Mouse (Mus musculus) left cerebral cortex, adult 9 months (tissue): ENCODE measurements around the gene Tbc1d4.
A peak's percentile ranks its signal among the peaks of the same experiment; 100 is the strongest.

Experiments used
- DNase-seq, 2 experiments: peaks; one replicate each; pipeline ENCODE4 v3.0.0; 2022; ENCODE audit warnings: low spot score in 2 of 2

Gene Tbc1d4

DNA sequence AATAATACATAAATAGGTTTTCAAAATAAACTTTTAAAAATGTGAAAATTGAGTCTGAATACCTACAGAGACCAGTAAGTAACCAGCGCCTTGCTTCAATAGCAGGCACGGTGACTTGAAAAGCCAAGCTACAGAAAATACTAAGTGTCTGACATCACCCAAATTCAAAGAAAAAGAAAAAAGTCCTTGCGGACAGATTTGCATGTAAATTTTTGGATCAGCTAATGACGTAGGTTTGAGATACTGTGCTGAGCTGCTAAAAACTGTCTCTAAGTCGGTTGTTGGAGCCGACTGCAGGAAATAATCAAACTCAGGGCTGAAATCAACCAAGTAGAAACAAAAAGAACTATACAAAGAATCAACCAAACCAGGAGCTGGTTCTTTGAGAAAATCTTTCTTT lies 107.1 kb downstream of the Tbc1d4 start:
- no peak for DNase-seq

DNA sequence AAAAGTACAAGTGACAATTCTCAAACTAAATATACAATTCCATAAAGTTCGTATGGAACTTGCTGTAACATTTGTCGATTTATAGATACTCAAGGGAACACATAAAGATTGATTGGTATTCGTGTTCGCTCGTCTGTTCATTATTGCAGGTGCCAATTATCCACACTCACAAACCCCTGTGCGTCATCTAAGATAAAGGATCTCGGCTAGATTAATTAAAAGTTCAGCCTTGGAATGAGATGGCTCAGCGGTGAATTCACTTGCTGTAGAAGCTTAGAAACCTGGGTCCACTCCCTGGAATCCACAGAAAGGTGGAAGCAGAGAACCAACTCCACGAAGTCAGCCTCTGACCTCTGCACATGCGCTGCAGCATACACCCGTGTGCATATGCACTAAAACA lies 107.5 kb downstream of the Tbc1d4 start:
- no peak for DNase-seq

DNA sequence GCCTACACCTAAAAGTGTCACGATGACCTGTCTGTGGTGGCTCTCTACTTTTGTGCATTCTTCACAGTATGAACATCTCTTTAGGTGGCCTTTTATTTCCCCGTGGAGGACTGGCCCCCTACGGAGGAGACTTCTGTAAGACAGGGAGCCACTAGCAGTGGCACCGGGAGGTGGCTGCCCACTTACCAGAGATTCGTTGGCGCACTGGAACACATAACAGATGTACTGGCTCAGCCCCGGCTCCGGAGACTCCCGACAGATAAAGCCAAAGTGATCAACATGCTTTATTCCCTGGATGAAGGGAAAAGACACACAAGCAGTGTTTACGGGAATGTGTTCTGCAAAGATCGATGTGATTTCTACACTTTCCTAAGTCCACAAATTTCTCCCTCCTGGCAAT lies 108.2 kb downstream of the Tbc1d4 start:
- DNase-seq, result no peak

DNA sequence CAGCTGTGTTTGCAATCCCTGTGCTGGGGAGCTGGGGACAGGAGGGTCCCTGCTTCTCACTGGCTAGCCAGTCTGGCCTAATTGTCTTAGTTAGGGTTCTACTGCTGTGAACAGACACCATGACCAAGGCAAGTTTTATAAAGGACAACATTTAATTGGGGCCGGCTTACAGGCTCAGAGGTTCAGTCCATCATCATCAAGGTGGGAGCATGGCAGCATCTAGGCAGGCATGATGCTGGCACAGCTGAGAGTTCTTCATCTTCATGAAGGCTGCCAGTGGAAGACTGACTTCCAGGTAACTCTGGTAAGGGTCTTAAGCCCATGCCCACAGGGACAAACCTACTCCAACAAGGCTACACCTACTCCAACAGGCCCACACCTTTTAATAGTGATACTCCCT lies 109.2 kb downstream of the Tbc1d4 start:
- DNase-seq, result no peak

DNA sequence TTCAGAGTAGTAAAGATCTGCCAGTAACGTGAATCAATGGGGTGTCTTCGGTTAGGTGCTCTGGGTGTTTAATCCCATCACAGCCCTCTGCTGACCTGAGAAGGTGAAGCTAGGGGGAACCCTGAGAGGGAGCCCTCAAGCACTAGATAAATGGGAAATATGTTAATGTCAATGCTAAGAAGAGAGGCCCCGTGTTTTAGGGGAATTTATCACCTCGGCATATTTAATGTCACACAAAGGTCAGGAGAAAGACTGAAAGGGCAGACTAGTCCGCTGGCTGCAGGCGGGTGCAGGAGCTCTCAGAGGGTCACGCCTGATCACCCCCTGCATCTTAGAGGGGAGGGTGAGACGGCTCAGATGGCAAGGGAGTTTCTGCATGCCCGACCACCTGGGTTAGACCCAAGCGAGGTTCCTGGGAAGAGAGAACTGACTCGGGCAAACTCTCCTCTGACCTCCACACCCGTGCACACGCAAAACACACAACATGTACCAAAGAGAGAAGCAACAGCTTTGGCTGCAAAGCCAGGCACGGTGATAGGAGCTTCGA lies 120.7 kb downstream of the Tbc1d4 start:
- DNase-seq, result no peak

DNA sequence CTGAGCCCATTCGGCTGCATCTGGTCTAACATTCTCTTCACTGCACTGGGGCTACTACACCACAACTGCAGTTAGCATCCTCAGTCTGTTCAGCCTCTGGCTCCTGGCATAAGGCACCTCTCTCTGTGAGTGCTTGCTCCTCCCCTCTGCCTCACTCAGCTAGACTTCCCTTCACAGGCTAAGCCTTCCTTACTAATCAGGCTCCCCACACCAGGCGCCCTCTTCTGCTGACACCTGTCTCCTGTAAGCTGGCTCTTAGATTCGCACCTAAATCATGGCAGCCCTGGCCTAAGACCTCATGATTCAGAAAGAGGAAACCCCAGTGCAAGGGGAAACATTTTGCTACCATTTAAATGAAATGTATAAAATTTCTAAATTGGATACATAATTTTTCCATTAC lies 122.4 kb downstream of the Tbc1d4 start:
- DNase-seq, result no peak

DNA sequence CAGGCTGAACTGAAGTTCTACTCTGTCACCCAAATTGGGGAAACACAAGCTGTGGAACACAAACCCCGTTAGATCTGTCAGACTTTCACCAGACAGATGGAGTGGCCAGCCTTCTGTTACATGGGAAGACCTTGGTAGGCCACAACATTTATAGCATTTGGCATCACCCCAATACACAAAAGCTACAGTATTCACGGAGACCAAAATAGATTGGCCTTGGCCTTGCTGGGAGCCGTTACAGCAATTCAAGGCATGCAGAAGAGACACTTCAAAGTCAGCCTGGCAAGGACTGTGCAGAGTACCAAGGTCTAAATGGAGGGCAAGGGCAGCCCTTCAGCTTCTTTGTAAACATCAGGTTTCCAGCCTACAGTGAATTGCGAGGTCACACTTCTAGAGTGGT lies 125.8 kb downstream of the Tbc1d4 start:
- DNase-seq, result no peak

DNA sequence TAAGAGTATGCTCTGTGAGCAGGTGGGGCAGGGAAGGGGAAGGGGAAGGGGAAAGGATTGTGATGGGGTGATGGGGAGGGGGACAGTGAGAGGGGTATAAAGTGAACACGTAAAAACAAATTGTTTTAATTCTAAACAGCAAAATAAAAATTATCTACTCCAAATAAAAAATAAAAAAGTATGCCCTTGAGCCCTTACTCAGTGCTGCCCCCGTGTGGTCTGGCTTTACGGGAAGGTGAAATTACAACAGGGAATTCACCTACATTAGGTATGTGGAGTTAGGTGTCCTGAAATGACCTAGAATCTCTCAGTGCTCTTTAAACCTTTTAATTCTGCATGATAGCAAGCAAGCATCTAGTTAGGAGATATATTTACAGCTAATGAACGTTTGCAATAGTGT lies 126.7 kb downstream of the Tbc1d4 start:
- no peak for DNase-seq

DNA sequence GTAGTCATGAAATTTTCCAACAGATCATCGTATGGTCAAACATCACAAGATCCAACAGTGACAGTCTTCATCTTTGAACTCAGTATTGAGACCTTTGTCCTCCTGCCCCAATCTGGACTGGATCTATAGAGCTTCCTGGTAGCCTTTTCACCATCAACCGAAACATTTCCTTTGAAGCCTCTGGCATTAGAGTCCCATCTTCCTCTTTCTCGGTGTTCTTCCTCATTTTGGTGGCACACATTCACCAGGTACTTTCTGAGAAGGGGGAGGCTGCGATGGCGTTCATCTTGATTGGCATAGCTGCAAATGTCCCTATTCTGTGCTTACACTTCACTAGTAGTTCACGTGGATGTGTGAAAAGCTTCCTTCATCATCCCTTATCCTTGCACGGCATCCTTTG lies 127.8 kb downstream of the Tbc1d4 start:
- no peak for DNase-seq

DNA sequence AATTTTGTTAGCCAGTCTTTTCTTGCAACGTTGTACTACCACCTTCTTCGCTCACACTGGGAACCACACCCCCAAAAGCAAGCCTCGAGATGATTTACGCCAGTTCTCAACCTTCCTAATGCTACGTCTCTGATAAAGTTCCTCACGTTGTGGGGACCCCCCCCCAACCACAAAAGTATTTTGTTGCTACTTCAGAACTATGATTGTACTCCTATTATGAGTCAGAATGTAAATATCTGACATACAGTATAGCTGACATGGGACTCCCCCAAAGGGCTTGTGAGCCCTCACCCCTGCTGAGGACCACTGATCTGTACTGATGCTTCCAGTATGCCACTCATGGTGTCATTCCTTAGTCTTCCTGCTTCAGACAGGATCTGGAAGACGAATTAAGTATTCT lies 128.4 kb downstream of the Tbc1d4 start:
- no peak for DNase-seq

DNA sequence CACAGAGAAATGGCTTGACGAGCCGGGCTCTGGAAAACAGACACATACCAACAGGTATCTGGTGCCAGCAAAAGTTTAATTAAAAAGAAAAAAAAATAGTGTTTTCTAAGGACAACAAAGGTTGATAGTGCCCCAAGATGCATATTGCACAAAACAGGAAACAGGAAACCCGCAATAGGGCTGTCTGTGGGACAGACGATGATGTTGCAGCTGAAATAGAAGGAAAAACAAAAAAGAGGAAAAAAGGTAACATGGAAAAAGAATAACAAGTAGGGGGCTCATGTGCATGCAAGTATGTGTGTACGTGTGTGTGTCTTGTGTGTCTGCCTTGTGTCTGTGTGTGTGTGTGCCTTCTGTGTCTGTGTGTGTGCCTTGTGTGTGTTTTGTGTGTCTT lies 131.2 kb downstream of the Tbc1d4 start:
- no peak for DNase-seq

DNA sequence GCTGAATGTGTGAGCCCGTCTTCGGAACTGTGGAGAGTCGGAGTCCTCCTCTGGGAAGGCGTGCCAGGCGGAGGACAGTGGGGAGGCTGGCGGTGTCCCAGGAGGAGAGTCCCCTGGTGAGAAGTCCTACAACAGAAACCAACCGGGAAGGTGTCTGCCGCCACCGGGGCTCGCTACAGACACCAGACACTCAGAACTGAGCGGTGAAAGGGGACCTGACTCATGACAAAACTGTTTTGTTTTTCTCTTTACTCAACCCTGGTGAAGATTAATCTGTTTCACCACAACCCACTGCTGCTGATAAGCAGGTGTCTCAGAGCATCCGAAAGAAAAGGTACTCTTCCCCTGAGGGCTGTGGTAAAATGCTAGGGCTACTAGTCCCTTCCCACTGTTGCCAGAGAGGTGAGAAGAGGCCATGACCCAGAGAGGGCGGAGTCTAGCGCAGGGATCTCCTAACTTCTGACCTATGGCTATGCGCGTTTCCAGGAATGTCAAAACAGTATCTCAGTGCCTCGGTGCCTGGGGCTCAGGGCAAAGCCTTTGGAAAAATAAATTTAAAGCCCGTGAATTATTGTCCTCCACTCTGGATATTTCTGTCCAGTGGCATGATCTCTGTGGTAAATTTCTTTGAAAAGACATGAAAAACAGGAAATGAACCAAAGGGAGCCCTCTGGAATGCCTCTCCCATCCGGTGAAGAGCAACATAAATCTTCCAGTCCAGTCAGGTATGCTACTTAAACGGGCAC lies 131.7 kb downstream of the Tbc1d4 start:
- no peak for DNase-seq

DNA sequence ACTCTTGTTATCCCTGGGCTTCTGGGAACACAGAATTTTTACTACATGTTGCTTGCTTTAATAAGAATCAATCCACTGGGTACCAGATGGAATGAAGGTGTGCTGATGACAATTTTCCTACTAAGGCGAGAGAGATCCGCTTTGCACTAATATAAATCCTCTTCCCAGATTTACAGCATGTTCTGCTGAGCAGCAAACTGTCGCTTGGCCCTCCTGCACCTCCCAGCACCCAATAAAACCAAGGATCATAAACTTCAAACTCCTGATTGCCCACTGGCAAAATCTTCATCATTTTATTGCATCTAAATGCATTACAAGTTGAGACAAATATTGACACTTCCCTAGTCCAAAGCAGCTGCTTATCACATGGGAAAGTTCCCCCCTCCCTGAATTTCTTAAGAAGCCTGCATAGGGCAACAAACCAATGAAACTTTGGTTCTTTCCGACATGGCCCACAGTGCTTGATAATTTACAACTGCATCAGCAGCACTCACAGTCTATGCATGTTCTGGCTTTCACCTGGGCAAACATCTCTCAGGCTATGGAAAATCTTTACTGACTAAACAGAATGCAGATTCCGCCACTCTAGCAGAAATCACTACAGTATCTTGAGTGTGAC lies 139.4 kb downstream of the Tbc1d4 start:
- no peak for DNase-seq

DNA sequence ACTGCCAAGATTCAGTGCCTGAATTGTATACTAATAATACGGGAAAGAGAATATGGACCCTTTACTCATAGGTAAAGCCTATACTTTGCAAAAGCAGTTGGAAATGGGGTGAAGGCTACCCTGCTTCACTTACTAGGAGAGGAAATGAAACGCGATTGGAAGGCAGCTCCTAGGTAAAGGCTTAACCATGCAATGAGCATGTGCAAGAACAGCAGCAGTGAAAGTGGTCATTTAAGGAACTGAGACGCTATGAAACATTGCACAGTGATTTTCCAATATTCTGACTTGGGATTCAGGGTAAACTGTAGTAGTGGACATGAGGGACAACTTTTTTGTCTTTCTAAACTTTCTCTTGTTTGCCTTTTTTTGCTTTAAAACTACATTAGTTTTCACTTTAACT lies 140.8 kb downstream of the Tbc1d4 start:
- no peak for DNase-seq

DNA sequence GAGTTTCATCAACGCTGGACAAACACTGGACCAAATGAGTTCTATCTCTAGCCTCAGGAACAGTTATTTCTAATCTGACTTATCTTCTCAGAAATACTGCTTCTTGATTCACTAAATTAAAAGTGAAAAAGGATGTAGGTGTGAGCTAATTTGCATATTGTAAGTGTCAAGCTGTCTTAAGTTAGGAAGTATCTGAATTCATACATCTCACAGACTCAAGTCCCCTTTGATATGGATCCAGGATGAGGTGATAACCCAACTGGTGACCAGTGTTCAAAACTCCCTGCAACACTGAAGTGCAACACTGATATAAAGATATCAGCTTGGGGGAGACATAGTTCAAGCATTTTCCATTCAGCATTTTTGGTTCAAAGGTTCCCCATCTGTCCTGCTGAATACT lies 141.5 kb downstream of the Tbc1d4 start:
- DNase-seq, result no peak

DNA sequence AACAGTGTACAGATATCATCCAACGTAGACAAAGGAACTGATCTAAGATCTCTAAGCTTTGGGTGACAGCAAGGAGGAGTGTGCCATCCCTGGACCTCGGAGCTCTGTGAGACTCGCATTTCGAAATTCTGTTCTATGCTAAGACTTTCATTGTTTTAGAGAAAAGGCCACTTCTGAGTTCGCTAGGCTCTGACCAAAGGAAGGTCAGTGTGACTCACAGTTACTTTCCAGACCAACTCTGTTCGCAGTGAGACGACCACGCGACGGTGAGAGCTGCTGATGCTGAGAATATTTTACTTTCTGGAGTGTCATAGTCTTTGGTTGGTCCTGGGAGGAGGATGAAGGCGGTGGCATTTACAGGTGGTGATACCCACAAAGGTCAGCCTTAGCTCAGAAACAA lies 142.5 kb downstream of the Tbc1d4 start:
- no peak for DNase-seq

DNA sequence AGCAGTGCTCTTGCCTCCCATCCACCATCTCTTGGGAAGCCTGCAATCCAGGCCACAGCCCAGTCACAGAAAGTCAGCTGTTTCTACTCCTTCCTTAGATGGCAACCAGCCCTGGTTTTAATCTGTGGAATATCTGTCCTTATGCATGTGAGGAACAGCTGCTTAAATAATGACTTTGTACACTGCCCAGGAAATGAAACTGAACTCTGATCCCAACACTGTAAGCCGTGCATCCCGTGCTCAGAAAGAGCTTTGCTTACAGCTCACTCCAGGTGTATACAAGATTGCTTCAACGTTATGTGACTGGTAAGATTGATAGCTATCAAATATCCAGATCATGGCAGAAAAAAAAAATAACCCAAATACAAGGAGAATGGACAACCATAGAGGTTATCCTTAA lies 143.1 kb downstream of the Tbc1d4 start:
- no peak for DNase-seq

DNA sequence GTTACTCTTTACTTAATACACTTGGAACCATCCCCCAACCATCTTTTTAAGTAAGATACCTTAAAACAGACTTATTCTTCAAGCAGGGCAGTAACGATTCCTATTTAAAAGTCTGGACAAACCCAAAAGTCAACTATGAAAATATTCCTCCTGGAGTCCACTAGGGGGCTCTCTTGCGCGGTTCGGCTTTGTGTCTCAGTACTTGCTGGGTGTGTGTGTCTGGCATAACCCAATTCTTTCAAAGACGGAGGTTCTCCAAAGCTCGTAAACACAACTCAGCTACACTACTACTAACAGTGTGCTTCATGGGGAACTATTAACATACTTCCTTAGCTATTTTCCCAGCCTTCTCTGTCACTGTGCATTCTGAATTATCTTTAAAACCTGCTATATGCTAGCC lies 148.2 kb downstream of the Tbc1d4 start:
- peak; percentile 11 to 71 for DNase-seq

DNA sequence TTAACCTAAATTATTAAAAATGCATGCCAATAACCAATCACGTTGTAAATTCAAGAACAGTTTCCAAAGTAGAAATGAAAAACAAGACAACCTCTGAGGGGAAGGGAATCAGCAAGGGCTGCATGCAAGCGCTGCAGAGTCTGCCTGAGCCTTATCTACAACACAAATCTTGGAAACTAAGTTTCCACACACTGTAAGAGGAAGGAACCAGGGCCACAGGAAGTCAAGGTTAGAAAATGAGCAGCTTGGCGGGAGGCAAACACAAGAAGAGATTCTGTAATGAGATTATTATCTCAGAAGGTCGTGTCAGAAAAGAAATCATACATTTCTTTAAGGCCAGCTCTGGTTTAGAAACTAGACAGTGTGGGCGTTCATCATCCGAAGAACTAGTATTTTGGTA lies 156.1 kb downstream of the Tbc1d4 start:
- no peak for DNase-seq

DNA sequence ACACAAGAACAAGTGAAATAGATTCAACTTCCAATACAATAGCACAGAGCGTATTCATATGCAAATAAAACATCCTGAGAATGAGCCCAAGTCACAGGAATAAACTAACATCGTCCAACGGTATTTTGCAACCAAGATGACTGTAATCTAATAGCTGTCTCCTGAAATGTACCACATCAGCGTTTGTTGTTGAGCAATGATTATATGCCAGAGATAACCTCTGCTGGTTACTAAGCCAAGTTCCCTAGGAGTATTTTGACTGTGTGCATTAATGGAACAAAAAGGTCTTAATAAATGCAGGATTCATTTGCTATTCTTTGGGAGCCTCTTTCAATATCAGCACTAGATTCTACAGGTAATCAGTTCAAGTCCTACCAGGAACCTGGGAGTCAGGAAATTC lies 161.1 kb downstream of the Tbc1d4 start:
- no peak for DNase-seq

DNA sequence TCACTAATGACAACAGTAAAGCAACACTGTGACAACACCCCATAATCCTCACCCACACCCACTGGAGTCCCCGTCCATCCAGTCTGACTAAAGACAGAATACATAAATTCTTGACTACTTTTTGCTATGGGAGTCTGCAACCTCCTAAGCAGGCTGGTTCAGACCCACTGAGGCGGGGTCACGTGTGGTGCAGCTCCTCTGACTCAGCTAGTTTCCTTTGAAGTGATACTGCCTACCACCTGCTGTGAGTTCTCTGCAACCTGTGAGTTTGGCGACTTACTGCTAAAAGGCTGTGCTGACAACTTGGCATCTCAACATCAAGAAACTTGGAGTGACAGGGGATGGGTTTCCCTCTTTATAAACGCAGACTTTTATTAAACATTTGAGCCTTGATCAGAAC lies 163.8 kb downstream of the Tbc1d4 start:
- DNase-seq, result no peak

DNA sequence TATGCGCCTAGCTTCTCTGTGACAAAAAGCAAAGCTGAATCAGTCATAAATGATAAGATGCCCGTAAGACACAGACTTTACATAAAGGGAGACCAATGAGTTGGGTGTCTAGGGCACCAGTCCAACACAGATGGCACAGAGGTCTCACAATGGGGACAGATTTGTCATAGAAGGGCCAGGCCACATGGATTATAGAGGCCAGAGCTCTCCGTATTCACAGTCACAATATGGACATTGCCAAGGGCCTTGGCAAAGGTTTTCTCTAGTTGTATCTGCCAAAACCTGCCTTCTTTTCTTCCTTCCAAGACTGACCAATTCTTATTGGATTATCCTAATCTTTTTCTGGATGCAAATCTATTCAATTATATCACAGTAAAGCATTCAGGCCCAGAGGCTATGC lies 171.1 kb downstream of the Tbc1d4 start:
- DNase-seq, result no peak

DNA sequence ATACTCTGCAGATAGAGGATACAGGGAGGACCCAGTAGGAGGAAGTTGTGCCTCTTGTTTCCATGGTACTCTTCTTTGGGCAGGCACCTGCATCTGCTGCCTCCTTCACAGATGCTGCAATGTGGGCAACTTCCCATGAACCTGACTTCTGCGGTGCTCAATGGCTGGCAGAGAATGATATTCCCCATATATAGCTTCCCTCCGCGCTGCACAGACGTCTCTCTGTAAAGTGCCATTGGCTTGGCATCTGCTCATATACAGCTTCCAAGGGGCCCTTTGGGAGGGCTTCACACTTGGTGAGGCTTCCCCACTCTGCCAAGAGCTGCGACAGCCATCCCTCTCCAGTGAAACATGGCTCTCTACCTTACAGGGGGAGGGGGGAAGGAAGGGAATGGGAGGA lies 178.5 kb downstream of the Tbc1d4 start:
- peak in 1 of 2 experiments; percentile 43 for DNase-seq
